Mouse (Mus musculus) common myeloid progenitor, adult 5-6 weeks (primary cell): ENCODE results near the gene Vmn1r123. TPM values are rescaled to one million over a fixed set of nuclear protein-coding genes. Genes with fewer than 3 reads are reported as not detected.
"Not testable (repeated sequence)": the region's sequence is repeated elsewhere in the genome, so short reads cannot be mapped to it uniquely, and the experiment has no call there.

ENCODE experiments used
- ATAC-seq: replicated peaks from 2 replicates; pipeline ENCODE4 v1.8.0; 2016; ENCODE audit warnings: low read depth, mild to moderate bottlenecking, moderate TSS enrichment, inconsistent platforms; ENCODE audit not compliant: poor library complexity, severe bottlenecking
- total RNA-seq: library from RNA; stranded (forward); fragments of 200-1000, 187-1606 nt; gene quantifications from 2 replicates; pipeline ENCODE4 v1.2.3, GENCODE M21; 2017

The Vmn1r123 gene
- not detected in 2 replicates for total RNA-seq

DNA sequence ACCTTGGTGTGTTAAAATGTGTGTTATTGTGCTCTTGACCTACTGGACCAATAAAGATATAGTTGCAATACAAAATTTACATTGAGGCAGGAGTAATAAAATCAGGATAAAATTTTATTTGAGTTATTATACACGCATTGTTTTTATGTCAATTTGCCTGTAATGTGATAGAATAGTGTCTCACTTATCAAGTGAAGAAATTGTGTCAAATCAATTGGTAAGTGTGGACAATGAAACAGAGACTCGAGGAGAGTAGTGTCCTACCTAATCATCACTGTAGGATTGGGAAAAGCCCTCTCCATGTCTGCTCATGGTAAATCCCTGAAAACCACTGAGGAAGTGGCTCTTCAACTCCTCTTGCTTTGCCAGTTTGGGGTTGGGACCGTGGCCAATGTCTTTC is at the start of gene Vmn1r123:
Gene Vmn1r123, plus strand, starts transcription at position 301 of the 400 bp plus-strand sequence.
- not testable (repeated sequence) for ATAC-seq

DNA sequence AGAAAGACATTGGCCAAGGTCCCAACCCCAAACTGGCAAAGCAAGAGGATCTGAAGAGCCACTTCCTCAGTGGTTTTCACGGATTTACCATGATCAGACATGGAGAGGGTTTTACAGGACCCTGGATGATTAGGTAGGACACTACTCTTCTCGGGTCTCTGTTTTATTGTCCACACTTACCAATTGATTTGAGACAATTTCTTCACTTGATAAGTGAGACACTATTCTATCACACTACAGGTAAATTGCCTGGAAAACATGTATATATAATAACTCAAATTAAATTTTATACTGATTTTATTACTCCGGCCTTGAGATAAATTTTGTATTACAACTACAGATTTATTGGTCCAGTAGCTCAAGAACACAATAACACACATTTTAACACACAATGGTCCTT is 28.0 kb upstream of the Vmn1r123 start, which contains the start of gene Vmn1r122:
Gene Vmn1r122, minus strand, starts transcription at position 101 of the 400 bp plus-strand sequence.
- ATAC-seq, result not testable (repeated sequence)

DNA sequence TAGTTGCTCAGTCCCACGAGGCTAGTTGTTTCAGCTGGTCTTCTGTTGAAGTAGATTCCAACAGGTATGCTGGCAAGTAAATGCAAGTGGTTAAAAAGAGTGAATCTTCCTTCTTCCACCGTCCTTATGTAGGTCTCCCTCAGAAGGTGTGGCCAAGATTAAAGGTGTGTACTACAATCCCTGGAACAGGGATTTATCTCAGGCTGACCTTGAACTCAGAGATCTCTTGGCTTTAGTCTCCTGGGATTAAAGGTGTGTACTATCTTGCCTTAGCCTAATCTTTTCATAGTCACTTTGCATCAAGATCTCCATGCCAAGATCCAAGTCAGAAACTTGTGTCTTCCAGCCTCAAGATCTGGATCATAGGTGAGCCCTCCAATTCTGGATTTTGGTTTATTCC is 28.3 kb downstream of the Vmn1r123 start, which contains the start of gene Gm5157:
Gene Gm5157, minus strand, starts transcription at position 101 of the 400 bp plus-strand sequence.
- not testable (repeated sequence) for ATAC-seq

Other genes starting within 250 kb of the Vmn1r123 start
- not detected in 2 replicates for gene Vmn1r118, start 249.8 kb upstream of the Vmn1r123 start, total RNA-seq
- gene Vmn1r119, start 149.7 kb upstream of the Vmn1r123 start, total RNA-seq, result not detected in 2 replicates
- not detected in 2 replicates for gene Vmn1r120, start 108.4 kb upstream of the Vmn1r123 start, total RNA-seq
- not detected in 2 replicates for gene Vmn1r121, start 63.7 kb upstream of the Vmn1r123 start, total RNA-seq
- not detected in 2 replicates for gene Vmn1r122, start 28.1 kb upstream of the Vmn1r123 start, total RNA-seq
- not detected in 2 replicates for gene Gm5157, start 28.2 kb downstream of the Vmn1r123 start, total RNA-seq
- not detected in 2 replicates for gene Vmn1r124, start 98.4 kb downstream of the Vmn1r123 start, total RNA-seq
- gene Vmn1r125, start 110.0 kb downstream of the Vmn1r123 start, total RNA-seq, result not detected in 2 replicates
- not detected in 2 replicates for gene Vmn1r126, start 139.3 kb downstream of the Vmn1r123 start, total RNA-seq
- gene Vmn1r127, start 157.7 kb downstream of the Vmn1r123 start, total RNA-seq, result not detected in 2 replicates
- not detected in 2 replicates for gene Vmn1r128, start 187.2 kb downstream of the Vmn1r123 start, total RNA-seq
- gene Vmn1r129, start 199.1 kb downstream of the Vmn1r123 start, total RNA-seq, result not detected in 2 replicates